Mouse (Mus musculus): ENCODE results near the gene Acss2. TPM values are rescaled to one million over a fixed set of nuclear protein-coding genes. Genes with fewer than 3 reads are reported as not detected.
A peak's percentile ranks its signal among the peaks of the same experiment; 100 is the strongest.

Gene Acss2
- total and polyA plus RNA-seq, 2 experiments from 2014 or later: 20.1 to 40.5 TPM

DNA sequence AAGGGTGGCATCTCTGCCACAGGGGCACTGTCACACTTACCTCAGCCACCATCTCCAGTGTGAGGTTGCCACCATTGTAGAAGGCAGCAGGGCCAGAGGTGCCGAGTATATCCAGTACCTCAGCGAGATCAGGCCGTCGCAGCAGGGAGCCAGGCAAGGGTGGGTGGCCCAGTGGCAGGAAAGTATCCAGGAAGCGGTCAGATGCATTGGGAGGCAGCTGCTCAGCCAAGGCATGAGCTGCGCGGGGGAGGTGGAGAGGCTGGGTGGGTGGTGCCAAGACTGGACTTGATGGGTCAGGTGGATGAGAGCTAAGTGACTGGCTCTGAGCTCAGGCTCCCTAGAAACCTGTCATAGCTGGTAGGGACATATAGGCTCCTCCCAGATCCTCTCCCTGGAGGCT, 15.2 kb upstream of the Acss2 start:
- TF ChIP-seq EP300 (IDR thresholded peaks at IDR 0.05; ENCODE audit: low read depth) (no peak), CTCF (IDR thresholded peaks at IDR 0.05; ENCODE audit: low read depth) (no peak)
- Histone ChIP-seq H3K4me1 (ENCODE audit: control insufficient read depth, insufficient read depth) (no peaks in the 10 kb centered on the region), H3K36me3 (replicated peaks; ENCODE audit: control insufficient read depth, insufficient read depth, low read length) (no peaks in the 10 kb centered on the region), H3K9me3 (replicated peaks; ENCODE audit: control insufficient read depth, low read length) (no peaks in the 10 kb centered on the region), H3K4me2 (ENCODE audit: low read depth, low read length) (no peak overlapping the region), H3K27me3 (ENCODE audit: control insufficient read depth, insufficient read depth, low read length) (no peaks in the 10 kb centered on the region), H3K4me3 (ENCODE audit: low read depth, low read length) (no peak overlapping the region), H3K27ac (ENCODE audit: low read depth) (no peak overlapping the region), H3K9ac (replicated peaks; ENCODE audit: low read depth, low read length) (no peak overlapping the region)
- DNase-seq (ENCODE audit: low spot score): no peak
- ATAC-seq (ENCODE audit: insufficient read depth, low read depth): no peak
- WGBS: 71% methylated on average over 7 of the region's 7 CpGs

DNA sequence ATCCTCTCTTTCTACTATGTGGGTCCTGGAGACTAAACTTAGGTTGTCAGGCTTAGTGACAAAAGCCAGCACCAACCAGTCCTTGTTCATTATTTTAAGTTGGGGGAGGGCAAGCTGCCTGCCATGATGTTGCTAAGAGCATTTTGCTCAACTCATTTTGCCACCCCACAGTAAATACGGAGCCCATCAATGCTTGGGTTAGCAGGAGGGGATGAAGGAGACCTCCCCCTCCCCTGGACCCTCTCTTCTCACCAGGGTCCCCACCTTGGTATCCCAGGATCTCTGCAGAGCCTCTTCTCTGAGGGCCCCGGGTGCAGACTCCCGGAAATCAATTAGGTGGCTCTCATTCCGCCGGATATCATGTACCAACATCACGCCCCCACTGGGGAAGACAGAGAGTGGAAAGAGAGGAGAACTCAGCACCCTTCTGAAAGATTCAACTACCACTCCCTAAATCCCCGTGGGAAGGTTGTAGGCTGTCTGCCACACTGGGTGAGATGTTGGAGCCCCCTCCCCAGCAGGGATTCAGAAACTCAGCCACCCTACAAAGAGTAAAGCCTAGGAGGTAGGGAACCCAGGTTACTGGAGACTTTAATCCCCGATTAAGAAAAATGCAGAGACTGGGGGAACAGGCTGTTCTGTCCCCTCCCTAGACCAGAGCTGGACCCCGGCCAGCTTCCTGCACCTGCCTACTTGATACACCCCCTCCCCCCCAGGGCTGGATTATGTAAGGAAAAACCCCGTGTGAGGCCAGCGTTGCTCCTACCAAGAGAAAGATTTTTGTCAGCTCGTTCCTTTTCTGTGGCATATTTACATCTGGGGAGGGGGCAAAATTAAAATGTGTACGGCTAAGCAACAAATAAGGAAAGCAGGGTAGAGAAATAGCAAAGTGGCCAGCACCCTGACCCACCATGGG, 13.1 kb upstream of the Acss2 start:
- H3K4me2 ChIP-seq (ENCODE audit: low read depth, low read length): no peak overlapping the region
- no peak for ATAC-seq (ENCODE audit: insufficient read depth, low read depth)

DNA sequence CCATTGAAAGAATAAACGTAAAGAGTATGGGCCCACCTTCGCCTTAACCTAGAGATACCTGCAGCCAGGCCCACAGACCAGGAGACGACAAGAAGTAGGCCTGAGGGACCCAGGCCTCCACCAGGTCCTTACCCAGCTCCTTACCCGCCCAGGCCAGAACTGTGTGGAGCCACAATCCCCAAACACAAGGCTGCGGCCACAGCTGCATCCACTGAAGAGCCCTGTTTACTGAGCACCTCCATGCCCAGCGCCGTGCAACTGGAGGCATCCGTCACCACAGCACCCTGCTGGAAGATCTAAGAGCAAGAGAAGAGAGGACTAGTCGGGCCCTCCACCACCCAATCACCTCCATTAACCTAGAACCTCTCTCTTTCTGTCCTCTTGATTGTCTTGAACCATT, 11.9 kb upstream of the Acss2 start:
- Histone ChIP-seq H3K4me2 (ENCODE audit: low read depth, low read length) (no peak overlapping the region), H3K4me3 (ENCODE audit: low read depth, low read length) (no peak overlapping the region), H3K27ac (ENCODE audit: low read depth) (no peak overlapping the region), H3K4me1 (ENCODE audit: control insufficient read depth, insufficient read depth) (no peaks in the 10 kb centered on the region), H3K36me3 (replicated peaks; ENCODE audit: control insufficient read depth, insufficient read depth, low read length) (no peaks in the 10 kb centered on the region), H3K27me3 (ENCODE audit: control insufficient read depth, insufficient read depth, low read length) (no peaks in the 10 kb centered on the region), H3K9me3 (replicated peaks; ENCODE audit: control insufficient read depth, low read length) (no peaks in the 10 kb centered on the region), H3K9ac (replicated peaks; ENCODE audit: low read depth, low read length) (no peak overlapping the region)
- DNase-seq (ENCODE audit: low spot score) (no peak), ATAC-seq (ENCODE audit: insufficient read depth, low read depth) (no peak)
- WGBS: 84% methylated on average over 9 of the region's 9 CpGs
- no peak for TF ChIP-seq EP300 (IDR thresholded peaks at IDR 0.05; ENCODE audit: low read depth)
- no peak for TF ChIP-seq CTCF (IDR thresholded peaks at IDR 0.05; ENCODE audit: low read depth)

More for the DNA sequence above, 13.1 kb upstream of the Acss2 start:
- H3K27ac ChIP-seq (ENCODE audit: low read depth): no peak overlapping the region
- H3K27me3 ChIP-seq (ENCODE audit: control insufficient read depth, insufficient read depth, low read length): no peaks in the 10 kb centered on the region
- 56% methylated on average over 13 of the region's 13 CpGs for WGBS
- H3K4me1 ChIP-seq (ENCODE audit: control insufficient read depth, insufficient read depth): no peaks in the 10 kb centered on the region
- no peaks in the 10 kb centered on the region for H3K36me3 ChIP-seq (replicated peaks; ENCODE audit: control insufficient read depth, insufficient read depth, low read length)
- DNase-seq (ENCODE audit: low spot score): no peak
- H3K9ac ChIP-seq (replicated peaks; ENCODE audit: low read depth, low read length): no peak overlapping the region
- TF ChIP-seq EP300 (IDR thresholded peaks at IDR 0.05; ENCODE audit: low read depth) (no peak), CTCF (IDR thresholded peaks at IDR 0.05; ENCODE audit: low read depth) (no peak)
- no peaks in the 10 kb centered on the region for H3K9me3 ChIP-seq (replicated peaks; ENCODE audit: control insufficient read depth, low read length)
- no peak overlapping the region for H3K4me3 ChIP-seq (ENCODE audit: low read depth, low read length)

DNA sequence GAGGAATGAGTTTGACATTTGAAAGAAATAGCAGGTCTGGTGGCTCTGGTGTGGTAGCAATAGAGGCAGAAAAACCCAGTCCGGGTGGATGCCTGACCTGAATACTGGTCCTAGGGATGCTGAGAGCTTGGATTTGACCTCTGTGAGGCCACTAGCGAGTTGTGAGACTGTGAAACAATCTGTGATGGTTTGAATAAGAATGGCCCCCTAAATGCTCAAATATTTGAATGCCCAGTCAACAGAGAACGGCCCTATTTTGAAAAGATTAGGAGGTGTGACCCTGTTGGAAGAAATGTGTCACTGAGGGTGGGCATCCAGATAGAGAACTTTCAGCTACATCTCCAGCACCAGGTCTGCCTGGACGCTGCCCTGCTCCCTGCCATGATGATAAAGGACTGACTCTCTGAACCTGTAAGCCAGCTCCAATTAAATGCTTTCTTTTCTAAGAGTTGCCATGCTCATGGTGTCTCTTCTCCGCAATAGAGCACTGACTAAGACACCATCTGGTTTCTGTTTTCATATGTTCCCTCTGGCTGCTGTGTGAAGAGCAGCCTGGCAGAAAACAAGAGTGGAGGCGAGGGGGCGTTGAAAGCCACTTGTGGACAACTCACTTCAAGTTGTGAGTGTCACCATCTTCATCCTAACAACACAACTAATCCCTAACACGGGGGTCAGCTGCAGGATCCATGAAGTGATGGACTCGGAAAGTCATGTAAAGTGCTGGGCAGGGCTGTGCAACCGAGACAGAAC, 9.9 kb upstream of the Acss2 start:
- WGBS: 40% methylated on average over 10 of the region's 10 CpGs
- H3K4me3 ChIP-seq (ENCODE audit: low read depth, low read length): no peak overlapping the region
- no peak overlapping the region for H3K27ac ChIP-seq (ENCODE audit: low read depth)
- H3K4me1 ChIP-seq (ENCODE audit: control insufficient read depth, insufficient read depth): no peaks in the 10 kb centered on the region
- no peak overlapping the region for H3K4me2 ChIP-seq (ENCODE audit: low read depth, low read length)
- H3K36me3 ChIP-seq (replicated peaks; ENCODE audit: control insufficient read depth, insufficient read depth, low read length): no peaks in the 10 kb centered on the region
- no peak overlapping the region for H3K9ac ChIP-seq (replicated peaks; ENCODE audit: low read depth, low read length)
- no peaks in the 10 kb centered on the region for H3K27me3 ChIP-seq (ENCODE audit: control insufficient read depth, insufficient read depth, low read length)
- DNase-seq (ENCODE audit: low spot score) (no peak), ATAC-seq (ENCODE audit: insufficient read depth, low read depth) (no peak)
- TF ChIP-seq CTCF (IDR thresholded peaks at IDR 0.05; ENCODE audit: low read depth) (no peak), EP300 (IDR thresholded peaks at IDR 0.05; ENCODE audit: low read depth) (no peak)
- no peaks in the 10 kb centered on the region for H3K9me3 ChIP-seq (replicated peaks; ENCODE audit: control insufficient read depth, low read length)

DNA sequence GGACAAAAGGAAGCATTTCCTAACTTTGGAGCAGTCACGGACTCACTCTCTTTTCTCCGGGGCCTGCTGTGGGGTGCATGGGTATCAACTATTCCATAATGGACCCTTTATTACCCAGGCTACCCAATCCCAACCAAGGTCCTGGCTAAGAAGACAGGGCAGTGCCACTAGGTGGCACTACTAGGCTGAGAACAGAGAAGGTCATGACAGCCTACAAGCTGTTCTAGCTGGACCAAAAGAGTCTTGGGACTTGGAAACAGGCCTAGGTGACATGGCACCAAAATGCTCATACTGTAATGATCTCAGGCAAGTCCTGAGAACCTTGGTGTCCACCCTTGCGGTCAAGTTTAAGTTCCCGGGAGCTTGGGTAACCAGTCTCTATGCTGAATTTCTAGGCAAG, 5.3 kb upstream of the Acss2 start:
- WGBS: 52% methylated on average over 4 of the region's 4 CpGs
- Histone ChIP-seq H3K9ac (replicated peaks; ENCODE audit: low read depth, low read length) (no peak overlapping the region), H3K27me3 (ENCODE audit: control insufficient read depth, insufficient read depth, low read length) (peaks cover 17% of the 10 kb centered on the region), H3K36me3 (replicated peaks; ENCODE audit: control insufficient read depth, insufficient read depth, low read length) (no peaks in the 10 kb centered on the region), H3K4me1 (ENCODE audit: control insufficient read depth, insufficient read depth) (peaks cover 4% of the 10 kb centered on the region; the same call in 1 of the 2 replicates), H3K4me3 (ENCODE audit: low read depth, low read length) (no peak overlapping the region), H3K27ac (ENCODE audit: low read depth) (no peak overlapping the region), H3K4me2 (ENCODE audit: low read depth, low read length) (no peak overlapping the region), H3K9me3 (replicated peaks; ENCODE audit: control insufficient read depth, low read length) (no peaks in the 10 kb centered on the region)
- ATAC-seq (ENCODE audit: insufficient read depth, low read depth) (0 out of 2 replicates have a peak, but pooled peaks have one; percentile 47), DNase-seq (ENCODE audit: low spot score) (no peak)
- TF ChIP-seq EP300 (IDR thresholded peaks at IDR 0.05; ENCODE audit: low read depth) (no peak), CTCF (IDR thresholded peaks at IDR 0.05; ENCODE audit: low read depth) (peak; percentile 72)

Measured in heart, postnatal 0 days (tissue).